Mouse (Mus musculus) induced T-regulatory cell, adult 2 months (primary cell): Measurements from ENCODE around the gene Ptger4.

Experiments
- DNase-seq: peaks from one replicate; pipeline ENCODE4 v3.0.0-alpha.2; 2012; ENCODE audit warnings: low read depth

Ptger4 gene

DNA sequence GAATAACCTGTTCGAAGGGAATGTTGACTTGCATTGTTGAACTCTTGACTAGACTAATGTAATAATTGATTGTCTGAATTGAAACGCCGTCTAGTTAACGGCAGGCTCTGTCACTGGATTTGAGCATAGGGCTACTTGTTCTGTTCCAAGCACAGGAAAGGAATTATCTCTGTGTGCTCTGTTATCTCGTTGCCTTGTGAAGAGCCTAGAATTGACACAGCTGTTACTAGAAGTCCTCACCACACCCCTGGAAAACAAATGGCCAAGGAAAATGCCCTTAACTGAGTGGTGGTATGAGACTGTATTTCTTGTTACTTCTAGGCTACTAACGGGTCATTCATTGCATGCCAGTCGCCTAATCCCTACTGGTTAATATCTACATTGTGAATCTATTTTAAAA lies 5.9 kb downstream of the Ptger4 start:
- peak; percentile 55 for DNase-seq

DNA sequence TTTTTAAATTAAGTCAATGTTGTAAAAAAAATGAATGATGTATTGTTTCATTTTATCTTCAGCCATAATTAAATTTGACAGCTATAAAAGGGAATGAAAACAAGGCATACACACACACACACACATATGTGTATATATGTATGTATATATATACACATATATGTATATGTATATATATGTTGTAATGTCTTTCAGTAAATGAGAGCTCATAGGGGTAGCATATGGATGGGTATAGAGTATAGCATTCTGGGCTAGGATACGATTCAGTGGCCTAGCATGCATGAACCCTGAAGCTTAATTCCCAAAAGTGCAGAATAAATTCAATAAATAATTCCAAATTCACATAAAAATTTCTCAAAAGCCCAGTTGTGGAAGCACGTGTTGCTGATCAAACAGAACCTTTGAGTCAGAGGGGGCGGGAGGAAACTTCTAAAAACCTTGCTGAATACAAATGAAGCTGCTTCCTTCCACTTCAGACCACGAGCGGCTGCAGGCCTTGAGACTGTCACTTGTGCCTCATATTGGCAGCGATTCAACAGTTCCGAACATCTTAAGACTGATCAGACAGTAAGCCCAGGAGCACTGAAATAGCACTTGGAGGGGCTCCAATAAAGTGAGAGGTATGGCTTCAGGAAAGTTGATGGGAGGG lies 6.9 kb downstream of the Ptger4 start:
- peak; percentile 83 for DNase-seq

DNA sequence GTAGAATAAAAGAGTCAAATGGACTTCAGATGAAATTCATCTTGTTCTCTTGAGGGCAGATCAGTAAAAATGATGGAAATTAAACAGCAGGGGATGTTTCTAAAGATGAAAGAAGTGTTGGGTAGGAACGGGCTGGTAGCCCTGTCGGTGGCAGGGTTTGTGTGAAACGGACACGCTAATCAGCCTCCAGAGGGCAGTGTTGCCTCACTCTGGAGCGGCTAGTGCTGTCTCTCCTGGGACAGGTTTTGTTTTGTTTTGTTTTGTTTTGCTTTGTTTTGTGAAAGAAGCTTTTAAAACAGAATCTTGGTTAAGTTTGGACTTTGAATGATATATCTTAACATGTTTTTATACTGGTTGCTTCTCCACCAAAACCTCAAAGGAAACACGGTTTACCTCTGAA lies 7.4 kb downstream of the Ptger4 start:
- DNase-seq: peak; percentile 94

DNA sequence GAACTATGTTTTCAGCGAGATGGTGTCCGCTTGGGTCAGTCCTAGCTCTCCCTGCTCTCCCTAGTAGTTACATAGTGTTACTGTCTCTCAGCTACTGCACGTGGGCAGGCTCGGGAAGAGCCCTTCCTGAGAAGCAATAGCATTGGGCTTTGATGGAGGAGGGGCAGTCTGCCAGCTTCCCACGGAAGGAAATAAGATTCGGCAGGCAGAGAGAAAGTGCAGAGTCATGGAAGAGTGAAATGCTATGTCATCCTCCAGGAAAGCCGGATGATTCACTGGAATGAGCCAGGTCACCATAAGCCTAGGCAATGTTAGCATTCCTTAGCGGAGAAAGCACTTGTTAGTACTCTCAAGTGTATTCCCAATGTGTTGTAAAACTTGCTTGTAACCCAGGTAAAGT lies 8.5 kb downstream of the Ptger4 start:
- peak; percentile 21 for DNase-seq

DNA sequence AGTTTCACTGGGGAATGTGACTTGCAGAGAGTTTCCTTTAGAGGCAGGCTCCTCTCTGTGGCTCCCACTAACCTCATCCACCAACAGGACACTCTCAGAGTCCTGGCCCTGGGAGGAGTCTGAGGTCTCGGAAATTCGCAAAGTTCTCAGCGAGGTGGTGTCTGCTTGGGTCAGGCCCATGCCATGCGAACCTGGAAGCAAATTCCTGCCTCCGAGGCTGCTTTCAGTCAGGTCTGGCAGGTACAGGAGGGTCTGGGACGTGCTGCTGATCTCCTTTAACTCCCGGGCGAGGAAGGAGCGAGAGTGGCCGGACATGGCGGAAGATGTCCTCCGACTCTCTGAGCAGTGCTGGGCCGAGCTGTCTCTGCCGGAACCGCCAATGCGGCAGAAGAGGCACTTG lies 9.3 kb downstream of the Ptger4 start:
- DNase-seq: no peak

DNA sequence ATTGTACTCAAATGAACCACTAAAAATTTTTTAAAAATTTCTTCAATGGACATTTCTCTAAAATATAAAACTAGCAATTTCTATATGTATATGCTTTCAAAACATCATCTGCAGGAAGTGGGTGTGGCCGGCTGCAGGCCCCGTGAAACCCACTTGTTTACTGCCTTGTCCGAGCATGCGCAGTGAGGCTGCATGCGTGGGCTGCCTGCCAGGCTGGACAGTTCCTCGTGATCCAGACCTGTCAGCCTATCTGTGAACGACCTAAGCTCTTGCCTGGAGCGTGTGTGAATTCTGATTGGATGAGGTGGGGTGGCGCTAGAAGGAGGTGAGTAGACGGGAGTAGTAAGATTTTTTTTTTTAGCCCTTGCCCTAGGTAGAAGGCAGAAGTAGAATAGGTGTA lies 13.2 kb downstream of the Ptger4 start:
- DNase-seq: peak; percentile 57

DNA sequence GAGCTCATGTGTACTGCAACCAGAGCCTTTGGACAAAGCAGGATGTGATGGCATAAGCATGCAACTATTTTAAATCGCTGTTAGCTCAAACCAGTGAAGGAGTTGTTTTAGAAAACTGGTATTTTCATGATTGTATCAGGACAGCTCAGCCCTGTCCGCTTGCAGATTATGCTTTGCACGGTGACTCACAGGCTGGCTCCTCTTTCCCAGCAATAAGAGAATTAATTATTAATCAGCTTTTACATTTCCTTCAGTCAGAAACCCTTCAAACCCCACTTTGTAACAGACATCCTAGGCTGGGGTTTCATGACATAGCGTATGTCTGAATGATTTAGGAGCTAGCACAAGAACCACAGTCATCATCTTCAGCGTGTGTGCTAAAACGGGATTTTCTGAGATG lies 23.5 kb downstream of the Ptger4 start:
- no peak for DNase-seq

DNA sequence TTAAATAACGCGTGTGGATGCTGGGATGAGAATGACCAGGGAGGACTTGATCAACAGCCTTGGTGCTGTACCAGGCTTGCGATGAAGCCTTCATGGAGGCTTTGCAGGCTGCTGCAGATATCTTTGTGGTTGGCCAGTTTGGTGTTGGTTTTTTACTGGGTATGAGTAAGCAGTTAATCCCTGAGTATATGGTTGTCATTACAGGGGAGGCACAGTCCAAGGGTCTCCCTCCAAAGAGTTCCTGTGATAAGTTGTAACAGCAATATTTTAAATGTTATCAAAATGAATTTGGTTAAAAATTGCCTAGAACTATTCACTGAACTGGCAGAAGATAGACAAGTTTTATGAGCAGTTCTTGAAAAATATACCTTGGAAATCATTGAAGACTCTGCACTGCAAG lies 34.9 kb downstream of the Ptger4 start:
- no peak for DNase-seq

DNA sequence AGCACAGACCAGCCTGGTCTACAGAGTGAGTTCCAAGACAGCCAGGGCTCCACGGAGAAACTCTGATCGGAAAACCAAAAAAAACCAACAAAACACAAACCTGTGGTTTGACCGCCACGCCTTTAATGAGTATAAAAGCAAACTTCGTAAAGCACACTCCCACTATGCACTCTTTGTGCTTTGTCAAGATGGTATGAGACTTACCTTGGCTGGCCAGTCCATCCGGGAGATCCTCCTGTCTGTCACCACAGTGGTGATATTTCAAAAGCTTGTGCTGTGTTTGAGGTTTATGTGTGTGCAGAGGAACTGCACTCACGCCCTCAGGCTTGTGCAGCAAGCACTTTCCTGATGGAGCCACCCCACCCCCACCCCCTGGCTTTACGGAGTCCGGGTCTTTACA lies 38.8 kb downstream of the Ptger4 start:
- no peak for DNase-seq

DNA sequence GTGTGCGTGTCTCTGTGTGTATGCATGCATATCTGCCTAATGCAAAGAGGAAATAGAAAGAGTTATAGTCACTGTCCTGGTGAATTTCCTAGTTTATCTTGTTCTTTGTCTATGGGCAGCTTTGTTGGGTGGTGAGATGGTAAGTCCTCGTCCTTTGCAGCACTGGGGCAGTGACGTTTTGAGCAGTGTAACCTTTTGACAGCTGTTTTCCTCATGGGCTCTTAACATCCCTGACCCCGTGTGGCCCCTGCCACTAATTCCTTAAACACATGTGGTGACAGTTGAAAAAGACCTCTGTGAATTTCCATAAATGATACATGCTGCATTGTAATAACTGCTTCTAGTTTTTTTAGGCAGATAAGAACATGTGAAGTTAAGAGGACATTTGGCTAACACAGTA lies 47.3 kb downstream of the Ptger4 start:
- DNase-seq: no peak

DNA sequence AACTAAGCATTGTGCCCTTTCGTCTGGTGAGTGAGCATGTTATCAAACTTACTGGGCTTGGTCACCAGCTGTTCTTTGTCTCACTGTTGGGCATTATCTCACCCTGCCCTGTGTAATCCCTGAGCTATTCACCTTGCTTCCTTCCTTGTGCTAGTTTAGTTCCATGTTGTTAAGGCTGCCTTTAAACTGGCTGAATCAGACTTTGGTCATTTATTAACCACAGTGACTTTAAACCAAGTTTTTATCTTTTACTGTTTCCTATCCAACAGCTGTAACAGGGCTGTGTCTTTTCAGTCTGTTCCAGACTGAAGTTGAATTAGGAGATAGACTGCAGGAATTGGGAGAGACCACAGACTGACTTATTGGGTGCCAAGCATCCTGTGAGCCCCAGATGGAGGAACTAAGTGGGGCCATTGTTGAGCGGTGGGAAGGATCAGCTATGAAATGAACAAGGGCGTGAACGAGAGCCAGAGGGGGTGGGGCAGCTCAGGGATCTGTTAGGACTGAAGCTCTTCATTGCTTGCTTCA lies 47.9 kb downstream of the Ptger4 start:
- DNase-seq: no peak

DNA sequence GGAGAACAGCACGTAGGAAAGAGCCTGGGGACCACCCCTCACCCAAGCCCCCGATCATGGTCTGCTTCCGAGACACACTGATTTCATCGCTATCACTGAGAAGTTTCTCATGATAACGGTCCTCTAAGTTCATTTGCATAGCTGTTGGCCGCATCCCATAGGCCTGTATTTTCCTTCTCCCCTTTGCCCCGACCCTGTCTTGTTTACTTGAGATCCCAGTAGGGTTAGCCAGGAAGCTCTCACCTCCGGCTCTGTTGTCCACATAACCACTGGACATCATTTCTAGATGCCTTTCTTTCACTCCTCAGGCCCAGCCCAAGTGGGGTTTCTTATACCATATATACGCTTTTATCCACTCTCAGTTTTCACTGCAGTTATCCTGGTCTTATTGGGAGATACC lies 49.1 kb downstream of the Ptger4 start:
- no peak for DNase-seq

DNA sequence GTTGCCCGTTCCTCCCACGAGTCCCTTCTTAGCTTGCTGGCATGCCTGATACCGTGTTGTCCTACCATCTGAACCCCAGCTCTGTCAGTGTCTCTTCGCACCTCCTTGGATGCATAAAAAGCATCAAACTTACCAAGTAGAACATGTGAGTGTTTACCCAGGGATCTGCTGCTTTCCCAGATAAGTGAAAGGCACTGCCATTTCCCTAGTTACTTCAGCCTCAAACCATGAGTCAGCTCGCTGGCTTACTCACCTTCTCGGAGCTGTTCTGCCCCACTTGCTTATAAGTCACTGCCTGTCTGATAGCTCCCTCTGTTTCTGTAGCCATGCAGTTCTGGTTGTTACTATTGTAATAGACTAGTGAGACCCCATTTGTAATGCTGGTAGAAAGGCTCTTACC lies 49.5 kb downstream of the Ptger4 start:
- DNase-seq: no peak

DNA sequence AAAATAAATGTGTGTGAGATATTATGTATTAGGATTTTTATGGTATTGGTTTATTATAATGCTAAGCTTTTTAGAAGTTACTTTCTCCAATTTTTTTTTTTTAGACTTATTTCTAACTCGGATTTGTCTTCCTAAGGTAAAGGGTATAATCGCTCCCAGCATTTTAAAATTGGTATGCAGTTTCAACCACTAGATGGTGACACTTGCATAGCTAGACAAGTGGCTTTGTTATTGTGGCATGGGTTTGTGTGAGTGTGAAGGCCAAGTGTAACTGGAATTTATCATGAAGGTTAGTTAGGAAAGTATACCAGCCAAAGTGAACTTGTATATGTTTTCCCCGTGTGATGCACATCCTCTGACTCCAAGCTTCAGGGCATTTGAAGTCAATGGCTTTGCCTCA lies 50.2 kb downstream of the Ptger4 start:
- peak; percentile 67 for DNase-seq

DNA sequence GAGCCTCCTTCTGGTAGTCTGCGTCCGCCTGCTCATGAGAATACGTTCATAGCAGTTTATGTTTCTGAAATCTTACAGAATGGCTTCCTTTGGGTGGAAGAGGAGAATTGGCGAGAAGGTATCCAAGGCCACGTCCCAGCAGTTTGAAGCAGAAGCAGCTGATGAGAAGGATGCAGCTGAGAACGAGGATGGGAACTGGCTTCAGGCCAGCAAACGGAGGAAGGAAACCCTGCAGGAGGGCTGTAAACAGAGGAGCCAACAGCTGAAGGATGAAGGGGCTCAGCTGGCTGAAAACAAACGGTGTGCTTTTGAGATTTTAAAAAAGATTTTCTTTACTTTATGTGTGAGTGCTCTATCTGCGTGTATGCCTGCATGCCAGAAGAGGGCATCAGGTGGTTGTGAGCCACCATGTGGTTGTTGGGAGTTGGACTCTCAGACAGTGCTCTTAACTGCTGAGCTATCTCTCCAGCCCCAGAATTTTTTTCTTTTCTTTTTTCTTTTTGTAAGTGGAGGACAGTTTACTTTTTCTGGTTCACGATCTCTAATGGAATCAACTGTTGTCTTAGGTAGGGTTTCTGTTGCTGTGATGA lies 54.4 kb downstream of the Ptger4 start:
- peak; percentile 17 for DNase-seq

DNA sequence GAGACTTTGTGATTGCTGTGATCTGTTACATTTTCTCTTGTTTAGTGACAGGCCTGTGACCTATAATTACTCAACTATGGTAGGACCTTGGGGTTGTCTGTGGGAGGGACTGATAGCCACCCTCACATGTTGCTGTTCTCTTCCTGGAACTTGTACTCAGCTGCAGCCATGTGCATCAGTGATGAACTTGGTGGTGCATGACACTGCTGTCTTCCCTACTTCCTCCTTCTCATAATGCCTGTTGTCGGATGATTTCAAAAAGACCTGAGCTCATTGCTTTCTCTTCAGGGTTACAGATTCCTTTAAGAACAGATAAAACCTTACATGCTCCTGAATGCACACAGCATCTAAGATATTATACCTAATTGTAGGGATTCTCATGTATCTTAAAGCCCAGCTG lies 56.0 kb downstream of the Ptger4 start:
- peak; percentile 12 for DNase-seq

DNA sequence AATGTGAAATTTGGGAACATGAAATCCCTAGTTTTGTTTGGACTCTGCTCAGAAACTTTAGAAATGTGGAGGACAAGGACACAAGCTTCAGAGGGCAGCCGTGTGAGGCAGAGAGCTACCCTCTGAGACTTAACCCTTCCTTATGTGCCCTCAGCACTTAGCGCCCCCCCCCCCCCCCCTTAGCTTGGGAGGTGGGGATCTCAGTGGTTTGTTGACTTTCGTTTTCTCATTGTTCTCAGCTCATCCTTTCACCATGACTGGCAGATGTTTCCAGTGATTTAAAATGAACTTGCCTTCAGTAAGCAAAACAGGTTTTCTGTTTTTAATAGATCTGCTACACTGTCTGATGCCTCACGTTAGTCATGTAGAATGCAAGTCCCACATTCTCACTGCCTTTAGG lies 56.9 kb downstream of the Ptger4 start:
- DNase-seq: peak; percentile 47

DNA sequence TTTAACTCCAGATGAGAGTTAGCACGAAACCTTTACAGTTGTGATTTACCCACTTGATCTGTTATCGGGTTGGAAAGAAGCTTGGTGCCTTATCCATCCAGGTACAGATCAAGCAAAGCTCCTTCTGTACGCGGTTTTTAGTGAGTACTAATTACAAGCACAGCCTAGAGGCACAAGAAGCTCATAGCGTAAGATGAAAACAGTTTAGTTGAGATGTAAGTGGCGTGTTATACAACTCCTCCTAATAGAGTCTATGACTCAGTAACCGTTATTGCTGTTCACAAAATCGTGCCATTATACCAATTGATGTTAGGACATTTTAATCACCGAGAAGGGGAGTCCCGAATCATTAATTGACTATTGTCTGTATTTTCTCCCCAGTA lies 57.7 kb downstream of the Ptger4 start:
- no peak for DNase-seq

DNA sequence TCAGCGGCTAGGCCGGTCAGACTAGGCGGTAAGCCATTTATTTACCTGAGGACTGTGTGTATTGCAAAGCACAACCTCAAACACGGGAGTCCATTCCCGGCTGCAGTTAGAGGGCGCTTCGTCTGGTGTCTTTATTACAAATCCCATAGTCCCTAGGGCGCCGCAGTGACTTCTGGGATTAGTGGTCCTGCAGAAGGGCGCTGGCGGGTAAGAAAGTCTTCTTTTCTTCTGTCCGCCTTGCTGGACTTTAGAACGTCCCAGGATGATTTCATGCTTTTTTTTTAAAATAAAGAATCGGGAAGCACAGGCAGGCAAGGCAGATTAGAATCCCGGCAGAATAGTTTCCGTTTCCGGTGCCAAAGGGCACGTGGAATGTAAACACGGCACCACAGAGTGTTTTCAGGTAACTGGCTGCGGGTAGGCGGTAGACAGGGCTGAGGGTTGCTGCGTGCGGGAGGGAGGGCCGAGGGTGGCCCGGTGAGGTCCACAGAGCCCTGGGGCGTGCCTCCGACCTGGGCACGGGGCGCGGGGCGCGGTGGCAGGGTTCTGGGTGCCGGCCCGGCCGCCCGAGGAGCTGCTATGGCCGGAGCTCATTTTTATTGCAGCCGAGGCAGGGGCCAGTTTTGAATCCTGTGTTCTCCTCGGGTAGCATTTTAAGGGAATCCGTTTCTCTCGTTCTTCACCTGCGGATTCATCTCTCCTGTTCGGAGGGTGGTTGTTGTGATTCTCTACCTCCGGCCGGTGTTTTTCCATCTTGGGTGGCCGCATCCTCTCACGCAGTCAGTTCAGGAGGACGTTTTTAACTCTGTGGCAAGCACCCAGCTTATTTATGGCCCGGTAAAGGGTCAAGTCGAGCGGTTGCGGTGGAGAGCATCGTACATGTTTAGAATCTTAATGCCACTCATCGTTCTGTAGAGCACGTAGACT lies 58.4 kb downstream of the Ptger4 start, which contains the start of gene Ttc33:
Gene Ttc33, plus strand, starts transcription at position 160 of the 927 bp plus-strand sequence.
- DNase-seq: peak; percentile 82

DNA sequence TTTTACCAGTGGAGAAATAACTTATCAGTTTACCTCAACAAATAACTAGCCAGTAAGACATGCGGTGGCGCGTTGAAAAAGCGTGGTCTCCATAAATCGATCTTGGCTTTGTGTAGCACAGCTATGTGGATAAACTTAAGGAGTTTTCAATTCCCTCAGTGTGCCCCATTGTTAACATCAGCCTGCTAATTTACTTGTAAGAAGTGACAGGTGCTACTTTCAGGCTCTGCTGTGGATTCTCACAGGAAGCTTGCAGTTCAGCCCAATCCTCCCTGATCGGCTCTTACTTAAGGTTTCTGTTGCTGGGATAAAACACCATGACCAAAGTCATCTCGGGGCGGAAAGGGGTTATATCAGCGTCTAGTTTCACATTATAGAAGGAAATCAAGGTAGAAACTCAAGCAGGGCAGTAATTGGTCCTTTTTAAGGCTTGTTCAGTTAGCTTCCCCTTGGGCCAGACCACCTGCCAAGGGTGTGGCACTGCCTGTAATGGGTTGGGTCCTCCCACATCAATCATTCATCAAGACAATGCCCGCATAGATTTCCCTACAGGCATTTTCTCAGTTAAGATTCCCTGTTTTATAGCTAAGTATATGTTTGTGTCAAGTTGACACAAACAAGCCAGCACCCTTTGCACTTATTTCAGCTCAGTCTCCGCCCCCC lies 59.2 kb downstream of the Ptger4 start:
- peak; percentile 57 for DNase-seq

DNA sequence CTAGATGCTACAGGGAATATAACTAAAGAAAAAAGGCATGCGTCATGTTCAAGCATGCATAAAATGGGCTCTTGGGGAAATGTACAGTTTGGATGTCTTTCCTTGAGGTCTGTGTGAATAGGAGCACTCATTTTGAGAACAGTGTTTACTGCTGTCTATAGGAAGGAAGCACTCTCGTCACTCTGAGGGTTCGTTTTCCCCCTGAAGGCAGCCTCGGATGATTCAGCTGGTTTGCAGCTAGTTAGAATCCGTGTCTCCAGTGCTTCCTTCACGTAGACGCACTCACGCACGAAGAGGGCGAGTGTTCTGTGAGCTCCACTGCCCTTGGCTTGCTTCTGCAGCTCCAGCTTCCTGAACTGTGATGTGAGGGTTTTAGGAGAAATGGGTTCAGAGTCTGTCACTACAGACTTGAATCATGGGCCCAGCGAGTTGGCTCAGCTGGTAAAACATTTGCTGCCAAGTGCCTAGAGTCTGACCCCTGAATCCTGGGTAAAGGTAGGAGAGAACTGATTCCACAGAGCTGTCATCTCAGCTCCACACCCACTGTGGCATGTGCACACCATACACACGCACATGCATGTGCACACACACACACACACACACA lies 70.7 kb downstream of the Ptger4 start:
- DNase-seq: no peak
